Mouse (Mus musculus): ENCODE measurements around the gene Ankrd55.

Gene Ankrd55

DNA sequence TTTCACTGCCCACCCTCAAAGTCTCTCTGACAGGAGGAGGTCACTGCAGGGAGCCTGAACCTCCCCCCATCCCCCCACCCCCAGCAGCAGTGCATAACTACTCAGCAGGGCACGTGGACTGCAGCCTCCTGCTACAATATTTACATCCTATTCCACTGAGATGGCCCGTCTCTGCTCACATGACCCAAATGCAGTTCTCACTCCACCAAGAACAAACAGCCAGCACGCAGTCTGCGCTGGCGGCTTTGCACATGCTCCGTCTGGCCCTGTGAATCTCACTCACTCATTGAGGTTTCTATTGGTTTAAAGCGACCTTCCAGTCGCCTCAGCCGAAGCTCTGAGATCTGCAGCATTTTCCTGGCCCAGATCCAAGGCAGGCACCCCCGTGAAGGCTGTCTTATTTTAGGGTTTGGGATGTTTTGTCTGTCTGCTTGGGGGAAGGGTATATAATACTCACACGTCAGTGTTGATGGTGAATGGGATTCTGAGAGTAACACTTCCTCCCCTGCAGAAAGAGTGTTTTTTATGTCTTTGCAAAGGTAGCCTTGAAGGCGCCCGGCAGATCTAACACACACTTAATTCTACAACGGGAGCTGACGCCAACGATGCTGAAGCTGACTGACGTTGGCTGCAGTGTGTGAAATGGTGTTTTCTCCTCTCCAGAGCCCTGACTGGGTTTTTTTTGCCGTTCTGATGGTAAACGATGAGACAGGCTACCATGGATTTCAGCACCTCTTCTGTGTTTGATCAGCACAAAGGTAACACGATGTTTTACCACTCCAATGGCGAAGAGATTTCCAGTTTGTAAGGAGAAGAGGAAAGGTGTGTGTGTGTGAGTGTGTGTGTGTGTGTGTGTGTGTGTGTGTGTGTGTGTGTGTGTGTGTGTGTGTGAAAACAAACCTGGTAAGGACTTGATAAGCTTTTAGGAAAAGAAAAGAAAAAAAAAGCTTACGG is at the start of gene Ankrd55:
TSS of gene Ankrd55 (plus strand) at position 227 of the 954 bp plus-strand sequence.
- in situ Hi-C loops (cut with MboI, MseI), result no loop called here

DNA sequence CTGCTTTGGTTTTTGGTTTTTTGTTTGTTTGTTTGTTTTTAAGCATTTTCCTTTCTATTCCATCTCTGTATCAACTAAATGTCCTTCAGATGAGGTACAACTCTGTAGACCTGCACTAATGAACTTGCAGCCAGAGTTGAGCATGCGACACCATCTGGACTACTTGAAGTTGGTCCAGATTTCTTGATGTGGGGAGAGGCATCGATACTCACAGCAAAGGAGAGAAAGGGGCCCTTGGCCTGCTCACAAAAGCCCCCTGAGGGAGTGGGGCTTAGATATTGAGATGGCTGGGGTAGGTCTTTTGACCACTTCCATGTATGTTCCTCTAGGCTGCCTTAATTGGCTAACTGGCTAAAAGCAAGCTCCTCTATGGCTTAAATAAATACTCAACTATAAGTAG is 49.0 kb upstream of the Ankrd55 start:
- in situ Hi-C loops (cut with MboI, MseI), result no loop called here

DNA sequence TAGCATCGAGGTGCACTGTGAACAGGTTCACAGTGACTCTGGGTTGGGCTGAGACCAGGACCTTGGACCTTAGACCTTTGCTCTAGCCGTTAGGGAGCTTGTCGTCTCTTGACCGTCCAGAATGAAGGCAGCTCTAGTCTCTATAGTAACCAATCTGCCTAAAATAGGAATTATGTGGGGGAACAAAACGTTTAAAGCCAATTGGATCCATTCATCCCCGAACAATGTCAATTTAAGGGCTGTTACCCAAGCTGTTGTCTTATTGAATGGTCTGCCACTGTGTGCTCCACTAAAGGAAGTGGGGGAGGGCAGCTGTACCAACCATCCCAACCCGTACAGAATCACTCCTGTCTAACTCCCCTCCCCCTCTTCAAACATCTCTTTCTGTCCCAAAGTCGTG is 46.8 kb upstream of the Ankrd55 start:
- in situ Hi-C loops (cut with MboI, MseI), result loop anchor here (10.0 kb wide), 1 partner anchor 287 kb away; no protein-coding TSS in a partner anchor

DNA sequence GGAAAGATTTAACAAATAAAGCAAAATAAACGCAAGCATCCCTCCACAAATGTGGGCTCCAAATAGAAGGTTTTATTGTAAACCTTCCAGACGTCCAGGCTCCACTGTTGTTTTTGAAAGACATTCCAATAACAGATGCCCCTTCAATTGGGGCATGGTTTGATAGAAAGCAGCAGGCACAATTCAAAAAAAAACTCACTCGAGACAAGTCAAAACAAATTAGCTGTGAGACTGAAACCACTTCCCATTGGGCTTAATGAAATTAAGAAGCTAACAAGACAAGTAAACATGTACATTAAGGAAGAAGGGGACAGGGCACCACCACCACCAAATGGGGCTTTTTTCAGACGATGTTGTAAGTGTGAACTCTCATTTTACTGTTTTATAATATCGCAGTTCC is 43.1 kb upstream of the Ankrd55 start:
- in situ Hi-C loops (cut with MboI, MseI), result loop anchor here (10.0 kb wide), 1 partner anchor 290 kb away; no protein-coding TSS in a partner anchor

- in situ Hi-C loops (cut with MboI, MseI), result no loop called here
Measured at GRCm38 (mm10) chr13:112251433-112251832, 36.8 kb upstream of the Ankrd55 start.

GRCm38 (mm10) chr13:112252012-112252411 is 36.2 kb upstream of the Ankrd55 start:
- in situ Hi-C loops (cut with MboI, MseI), result no loop called here

GRCm38 (mm10) chr13:112252991-112253620 is 35.1 kb upstream of the Ankrd55 start:
- in situ Hi-C loops (cut with MboI, MseI), result no loop called here

GRCm38 (mm10) chr13:112254116-112254515 is 34.1 kb upstream of the Ankrd55 start:
- in situ Hi-C loops (cut with MboI, MseI), result no loop called here

- in situ Hi-C loops (cut with MboI, MseI), result no loop called here
Measured at GRCm38 (mm10) chr13:112255862-112256261, 32.4 kb upstream of the Ankrd55 start.

DNA sequence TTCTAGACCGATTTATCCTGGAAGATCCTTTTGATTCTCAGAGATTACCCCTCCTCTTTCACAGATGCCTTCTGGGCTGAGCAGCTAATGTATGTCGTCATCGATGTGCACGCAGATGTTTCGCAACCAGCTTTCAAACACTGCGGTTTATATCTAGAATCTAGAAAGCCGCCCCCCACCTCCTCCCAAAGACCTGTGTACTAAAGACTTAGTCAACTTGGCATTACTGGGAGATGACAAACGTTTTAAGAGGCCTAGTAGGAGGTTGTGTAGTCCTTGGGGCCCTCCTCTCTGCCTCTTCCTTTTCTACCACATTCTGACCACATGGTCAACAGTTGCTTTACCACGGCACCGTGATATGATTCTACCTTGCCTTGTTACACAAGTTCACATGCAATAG is 29.8 kb upstream of the Ankrd55 start:
- in situ Hi-C loops (cut with MboI, MseI), result no loop called here

- in situ Hi-C loops (cut with MboI, MseI), result no loop called here
Measured at GRCm38 (mm10) chr13:112259398-112259797, 28.9 kb upstream of the Ankrd55 start.

DNA sequence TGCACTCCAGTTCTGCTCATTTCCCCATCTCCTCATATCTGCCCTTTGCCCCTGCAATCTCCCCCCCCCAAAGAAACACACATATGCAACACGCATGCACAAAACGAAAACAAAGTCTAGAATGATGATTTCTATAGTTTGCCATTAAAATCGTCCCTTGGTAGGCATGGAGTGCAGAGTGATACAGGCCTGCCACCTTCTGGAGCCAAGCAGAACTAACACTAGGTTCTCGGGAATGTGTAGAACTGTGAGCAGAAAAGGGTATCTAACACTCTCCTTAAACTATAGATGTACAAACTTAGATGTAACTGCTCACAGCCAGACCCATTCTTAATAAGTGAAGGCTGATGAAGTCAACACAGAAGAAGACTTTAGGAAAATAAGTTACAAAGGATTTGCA is 23.6 kb upstream of the Ankrd55 start:
- in situ Hi-C loops (cut with MboI, MseI), result loop anchor here (5.0 kb wide), 1 partner anchor 477 kb away; no protein-coding TSS in a partner anchor

GRCm38 (mm10) chr13:112271901-112272537 is 16.2 kb upstream of the Ankrd55 start:
- in situ Hi-C loops (cut with MboI, MseI), result loop anchor here (5.0 kb wide), 1 partner anchor 45 kb away; no protein-coding TSS in a partner anchor

GRCm38 (mm10) chr13:112274636-112275035 is 13.6 kb upstream of the Ankrd55 start:
- in situ Hi-C loops (cut with MboI, MseI), result loop anchor here (5.0 kb wide), 1 partner anchor 43 kb away; no protein-coding TSS in a partner anchor

DNA sequence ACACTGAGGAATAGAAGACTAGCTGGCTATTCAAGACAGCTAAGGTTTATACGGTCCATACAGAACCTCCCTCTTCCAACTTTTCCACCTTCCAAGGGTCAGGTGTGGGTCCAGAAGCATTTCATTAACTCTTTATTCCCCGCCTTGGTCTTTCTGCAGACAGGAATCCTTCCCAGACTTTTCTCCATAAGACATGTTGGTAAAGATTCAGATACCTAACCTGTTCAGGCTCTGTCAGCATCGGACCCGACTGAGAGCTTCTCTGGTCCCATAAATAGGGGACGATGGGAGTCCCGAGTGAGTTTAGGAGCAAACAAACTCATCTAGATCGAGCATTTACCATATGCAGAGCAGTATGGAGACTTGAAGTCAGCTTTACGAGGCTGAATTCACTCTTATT is 12.3 kb upstream of the Ankrd55 start:
- in situ Hi-C loops (cut with MboI, MseI), result no loop called here

DNA sequence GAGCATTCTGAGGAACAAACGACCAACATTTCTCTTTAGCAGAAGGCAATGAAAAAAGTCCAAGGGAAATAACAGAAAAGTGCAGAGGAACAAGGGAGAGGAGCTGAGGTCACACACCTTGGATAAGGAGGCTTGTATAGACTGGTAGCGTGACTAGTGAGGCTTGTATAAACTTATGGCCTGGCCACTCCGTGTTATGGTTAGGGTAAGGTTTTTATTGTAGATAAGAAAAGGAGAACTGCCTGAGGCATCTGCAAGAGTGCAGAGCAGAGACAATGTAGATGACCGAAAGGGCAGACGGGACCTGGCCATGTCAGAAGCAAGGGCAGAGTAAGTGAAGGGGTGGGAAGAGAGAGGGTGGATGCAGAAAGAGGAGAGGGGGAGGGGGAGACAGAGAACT is 10.7 kb upstream of the Ankrd55 start:
- in situ Hi-C loops (cut with MboI, MseI), result no loop called here

- in situ Hi-C loops (cut with MboI, MseI), result no loop called here
Measured at GRCm38 (mm10) chr13:112278251-112278650, 10.0 kb upstream of the Ankrd55 start.

GRCm38 (mm10) chr13:112287135-112287534 is 1.1 kb upstream of the Ankrd55 start:
- in situ Hi-C loops (cut with MboI, MseI), result no loop called here

- in situ Hi-C loops (cut with MboI, MseI), result no loop called here
Measured at GRCm38 (mm10) chr13:112287571-112288224, 553 bp upstream of the Ankrd55 start.

DNA sequence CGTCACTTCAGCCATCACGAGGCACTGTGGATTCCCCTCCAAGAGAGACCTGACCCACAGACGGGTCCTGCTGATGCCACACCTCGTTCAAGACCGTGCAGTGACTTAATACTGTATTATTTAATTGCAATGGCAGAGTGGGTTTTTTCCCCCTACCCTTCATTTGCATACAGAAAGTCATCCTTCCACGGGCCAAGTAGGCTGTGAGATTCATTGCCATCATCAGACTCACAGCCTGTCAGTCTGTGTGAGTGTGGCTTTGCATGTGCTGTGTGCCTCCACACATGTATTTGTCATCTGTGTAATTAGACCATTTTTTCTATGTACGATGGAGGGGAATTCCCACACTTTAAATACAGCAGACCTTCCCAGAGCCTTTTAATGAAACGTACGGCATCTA is 1.1 kb downstream of the Ankrd55 start:
- in situ Hi-C loops (cut with MboI, MseI), result no loop called here

GRCm38 (mm10) chr13:112289981-112290380 is 1.7 kb downstream of the Ankrd55 start:
- in situ Hi-C loops (cut with MboI, MseI), result loop anchor here (5.0 kb wide), 1 partner anchor 232 kb away; no protein-coding TSS in a partner anchor

Measured in T-helper 1 cell (primary cell).